Mouse (Mus musculus) heart, postnatal 14 days (tissue): Measurements from ENCODE around the gene Chd4. TPM values are rescaled to one million over a fixed set of nuclear protein-coding genes. Genes with fewer than 3 reads are reported as not detected.

ENCODE experiments used
- DNase-seq, 2 experiments: peaks; one replicate each; pipeline ENCODE4 v3.0.0; 2021 to 2022
- intact Hi-C: fragments of 180-260 bp; cut with DNase I; formaldehyde crosslinking; loops from one replicate; pipeline ENCODE4 v1.15.1; 2025
- total RNA-seq, 2 experiments: library from RNA; stranded (reverse); gene quantifications; 2 replicates each; pipeline ENCODE4 v1.2.3; 2021

Gene Chd4
- total RNA-seq, 2 experiments from 2014 or later, result 141 to 145 TPM

DNA sequence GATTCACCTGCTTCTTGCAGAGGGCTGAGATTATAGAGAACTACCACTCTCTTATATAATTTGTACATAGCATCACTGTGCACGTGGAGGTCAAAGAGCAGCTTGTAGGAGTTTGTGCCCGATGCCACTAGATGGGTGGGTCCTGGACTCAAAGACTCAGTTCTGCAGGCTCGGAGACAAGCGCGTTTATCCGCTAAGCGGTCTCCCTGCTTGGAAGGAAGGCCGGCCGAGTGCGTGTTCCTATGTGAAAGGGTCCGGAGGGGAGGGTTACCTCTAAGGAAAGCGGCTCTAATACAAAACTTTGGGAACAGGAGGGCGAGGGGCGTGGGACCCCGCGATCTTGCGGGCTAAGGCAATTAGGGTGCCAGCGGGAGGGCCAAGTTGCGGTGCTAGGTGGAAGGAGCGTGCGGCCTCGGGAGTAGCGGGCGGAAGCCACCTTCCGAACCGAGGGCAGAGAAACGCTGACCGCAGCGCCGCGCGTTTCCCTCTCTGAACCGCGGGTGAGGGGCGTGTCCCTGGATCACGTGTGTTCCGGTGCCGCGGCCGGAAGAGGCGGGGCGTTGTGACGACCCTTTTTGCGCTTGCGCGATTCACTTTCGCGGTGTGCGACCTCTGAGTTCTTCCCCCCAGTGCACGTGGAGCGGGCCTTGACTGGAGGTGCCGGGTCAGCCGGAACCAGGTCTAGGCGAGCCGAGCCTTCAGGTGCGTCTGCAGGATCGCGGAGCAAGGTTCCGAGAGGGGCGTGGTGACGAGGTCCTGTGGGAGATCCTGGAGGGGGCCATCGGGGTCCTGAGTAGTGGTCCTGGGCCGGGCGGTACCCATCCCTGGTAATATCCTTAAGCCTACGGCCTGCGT is 35.7 kb downstream of the Chd4 start, which contains the start of gene Nop2:
Nop2 (plus strand) TSS at position 608 of the 855 bp plus-strand sequence.
- intact Hi-C loops, result no loop called here
- peak; percentile 87 to 90 for DNase-seq

DNA sequence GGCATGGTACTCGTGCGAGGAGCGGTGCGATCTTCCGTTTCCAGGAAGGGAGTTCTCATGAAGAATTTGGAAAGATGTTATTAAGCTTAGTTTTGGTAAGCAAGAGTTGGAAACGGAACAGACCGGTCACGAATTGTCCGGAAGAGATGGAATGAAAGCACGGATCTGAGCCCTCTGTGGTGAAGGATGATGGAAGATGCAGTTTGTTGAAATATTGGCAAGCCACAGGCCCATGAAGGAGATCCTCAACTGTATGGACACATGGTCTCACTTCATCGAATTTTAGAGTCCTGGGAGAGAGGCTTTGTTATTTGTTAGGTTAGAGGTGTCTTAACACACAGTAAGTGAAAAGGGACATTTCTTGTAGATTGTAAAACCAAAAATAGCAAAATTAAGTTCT is 36.7 kb downstream of the Chd4 start:
- intact Hi-C loops, result no loop called here

DNA sequence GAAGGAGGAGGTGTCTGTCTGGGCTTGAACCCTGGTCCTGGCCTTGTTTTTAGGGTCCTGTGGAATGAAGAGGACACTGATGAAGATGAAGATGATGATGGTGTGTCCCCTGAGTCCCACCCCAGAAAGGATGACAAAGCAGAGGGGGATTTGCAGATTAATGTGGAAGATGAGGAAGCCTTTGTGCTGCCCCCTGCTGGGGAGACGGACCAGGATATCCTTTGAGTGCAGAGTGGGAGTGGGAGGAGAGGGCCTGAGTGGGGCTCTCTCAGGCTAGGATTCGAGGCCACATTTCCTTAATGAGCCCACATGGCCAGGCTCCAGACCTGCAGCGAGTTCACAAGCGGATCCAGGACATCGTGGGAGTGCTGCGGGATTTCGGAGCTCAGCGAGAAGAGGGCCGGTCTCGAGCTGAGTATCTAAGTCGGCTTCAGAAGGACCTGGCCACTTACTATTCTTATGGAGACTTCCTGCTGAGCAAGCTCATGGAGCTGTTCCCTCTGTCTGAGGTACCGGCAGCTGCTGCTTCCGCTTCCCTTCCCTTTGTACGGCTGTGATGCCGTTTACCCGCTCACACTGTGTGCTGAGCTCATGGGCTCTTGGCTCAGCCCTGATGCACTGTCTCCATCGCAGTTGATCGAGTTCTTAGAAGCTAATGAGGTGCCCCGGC is 41.4 kb downstream of the Chd4 start:
- peak; percentile 51 to 62 for DNase-seq
- intact Hi-C loops, result no loop called here

More for the DNA sequence above, 36.7 kb downstream of the Chd4 start:
- DNase-seq, result no peak

DNA sequence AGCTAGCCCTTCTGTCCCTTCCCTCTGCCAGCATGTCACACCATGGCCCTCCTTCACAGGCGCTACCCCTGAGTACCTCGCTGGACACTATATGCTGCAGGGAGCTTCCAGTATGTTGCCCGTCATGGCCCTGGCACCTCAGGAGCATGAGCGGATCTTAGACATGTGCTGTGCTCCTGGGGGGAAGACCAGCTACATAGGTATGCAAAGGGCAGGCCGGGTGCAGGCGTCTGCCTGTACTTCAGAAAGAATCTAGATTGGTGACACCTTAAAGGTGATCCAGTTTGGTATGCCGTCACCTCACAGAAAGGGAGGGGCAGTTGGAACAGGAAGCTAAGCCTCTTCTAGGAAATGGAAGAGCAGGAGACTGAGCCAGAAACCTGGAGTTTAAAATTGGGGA is 44.0 kb downstream of the Chd4 start:
- DNase-seq, result no peak
- intact Hi-C loops, result loop anchor here (5.0 kb wide), 1 partner anchor 37 kb away; no protein-coding TSS in a partner anchor

DNA sequence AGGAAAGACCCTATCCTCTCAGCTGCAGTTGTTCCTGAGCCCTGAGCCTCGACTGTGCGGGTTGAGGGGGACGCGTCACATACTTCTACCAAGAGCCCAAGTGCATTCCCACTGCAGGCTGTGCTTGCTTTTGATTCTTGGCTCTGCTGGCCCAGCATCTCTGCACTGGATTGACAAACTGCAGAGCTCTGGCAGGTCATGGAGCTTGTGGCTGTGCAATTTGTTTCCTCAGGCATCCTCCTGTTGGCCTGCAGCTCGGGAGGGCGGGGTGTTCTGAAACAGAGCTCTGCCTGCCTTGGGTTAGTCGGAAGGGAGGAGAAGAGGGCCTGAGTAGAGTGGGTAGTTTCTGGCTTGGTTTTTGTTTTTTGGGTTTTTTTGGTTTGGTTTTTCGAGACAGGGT is 46.7 kb downstream of the Chd4 start:
- DNase-seq, result no peak
- intact Hi-C loops, result loop anchor here (5.0 kb wide), 1 partner anchor 40 kb away; no protein-coding TSS in a partner anchor

DNA sequence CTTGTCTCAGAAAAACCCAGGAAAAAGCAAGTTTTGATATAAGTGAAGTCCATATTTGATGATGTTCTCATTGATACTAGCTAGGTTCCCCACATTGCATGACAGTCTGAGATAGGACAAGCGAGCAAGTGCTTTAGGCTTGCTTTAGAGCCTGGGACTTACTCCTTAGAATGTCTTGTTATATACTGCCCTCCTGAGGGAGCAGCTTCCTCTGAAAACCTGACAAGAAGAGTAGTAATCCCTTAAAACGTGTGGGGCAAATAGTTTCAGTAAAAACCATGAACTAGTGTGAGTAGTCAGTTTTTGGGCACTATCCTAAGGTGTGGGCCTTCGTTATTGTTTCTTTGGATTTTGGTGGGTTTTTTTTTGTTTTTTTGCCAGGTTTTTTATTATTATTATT is 47.3 kb downstream of the Chd4 start:
- DNase-seq, result no peak
- intact Hi-C loops, result loop anchor here (5.0 kb wide), 1 partner anchor 41 kb away; no protein-coding TSS in a partner anchor

DNA sequence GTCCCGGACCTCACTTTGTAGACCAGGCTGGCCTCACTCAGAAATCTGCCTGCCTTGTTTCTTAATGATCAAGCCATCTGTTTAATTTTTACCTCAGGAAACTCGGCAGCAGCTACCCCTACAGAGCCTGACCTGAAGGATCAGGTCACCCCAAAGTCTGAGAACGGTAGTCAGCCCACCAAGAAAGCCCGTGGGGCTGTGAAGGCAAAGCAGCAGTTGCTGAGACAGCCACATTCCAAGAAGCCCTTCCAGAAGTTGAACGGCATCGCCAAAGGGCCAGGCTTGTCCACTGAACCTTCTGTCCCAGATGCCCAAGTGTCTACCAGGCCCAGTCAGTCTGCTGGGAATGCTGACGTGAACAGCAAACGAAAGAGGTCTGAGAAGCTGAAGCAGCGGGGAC is 48.1 kb downstream of the Chd4 start:
- intact Hi-C loops, result loop anchor here (5.0 kb wide), 1 partner anchor 42 kb away; no protein-coding TSS in a partner anchor
- DNase-seq, result no peak

DNA sequence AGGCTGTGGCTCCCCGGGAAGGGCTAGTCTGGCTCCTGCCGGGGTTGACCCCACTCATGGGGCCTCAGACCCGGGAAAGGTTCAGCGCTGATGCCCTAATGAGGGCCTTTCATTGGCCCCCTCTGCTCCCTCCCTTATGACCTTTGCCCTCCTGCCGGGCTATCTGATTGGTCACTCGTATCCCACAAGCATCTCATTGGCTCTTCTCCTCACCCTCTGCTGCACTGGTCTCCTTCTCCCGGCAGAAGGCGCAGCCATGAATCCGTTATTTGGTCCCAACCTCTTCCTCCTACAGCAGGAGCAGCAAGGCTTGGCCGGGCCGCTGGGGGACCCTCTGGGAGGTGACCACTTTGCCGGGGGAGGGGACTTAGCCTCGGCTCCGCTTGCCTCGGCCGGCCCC is 49.2 kb downstream of the Chd4 start, which contains the start of gene Iffo1:
Iffo1 (plus strand) TSS at position 241 of the 400 bp plus-strand sequence.
- peak; percentile 84 to 89 for DNase-seq
- intact Hi-C loops, result loop anchor here (5.0 kb wide), 2 partner anchors 47 to 127 kb away; partner anchors contain the start of genes Mrpl51 and Ncapd2

DNA sequence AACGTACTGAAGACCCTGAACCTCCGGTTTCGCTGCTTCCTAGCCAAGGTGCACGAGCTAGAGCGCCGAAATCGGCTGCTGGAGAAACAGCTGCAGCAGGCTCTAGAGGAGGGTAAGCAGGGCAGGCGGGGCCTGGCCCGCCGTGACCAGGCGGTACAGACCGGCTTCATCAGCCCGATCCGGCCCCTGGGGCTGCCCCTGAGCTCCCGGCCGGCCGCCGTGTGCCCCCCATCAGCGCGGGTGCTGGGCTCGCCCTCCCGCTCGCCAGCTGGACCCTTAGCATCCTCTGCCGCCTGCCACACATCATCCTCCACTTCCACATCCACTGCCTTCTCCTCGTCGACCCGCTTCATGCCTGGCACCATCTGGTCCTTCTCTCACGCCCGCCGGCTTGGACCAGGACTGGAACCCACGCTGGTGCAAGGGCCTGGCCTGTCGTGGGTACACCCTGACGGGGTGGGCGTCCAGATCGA is 49.7 kb downstream of the Chd4 start:
- no peak for DNase-seq

DNA sequence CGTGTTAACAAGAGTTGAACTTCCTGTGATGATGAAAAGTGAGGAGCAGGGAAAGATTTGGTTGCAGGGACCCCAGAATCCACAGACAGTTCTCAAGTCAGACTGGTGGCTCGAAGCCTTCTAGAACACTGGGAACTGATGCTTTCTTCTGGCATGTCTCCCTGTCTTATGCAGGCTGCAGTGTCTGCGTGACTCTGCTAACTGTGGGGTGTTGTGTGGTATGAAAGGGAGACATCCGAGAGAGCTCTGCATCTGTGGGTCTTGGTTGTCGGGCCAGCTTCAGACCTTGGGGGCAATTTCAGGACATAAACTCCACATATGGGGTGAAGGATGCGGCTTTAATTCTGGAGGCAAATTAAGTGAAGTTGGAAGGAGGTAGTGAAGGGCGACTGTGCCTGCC is 50.4 kb downstream of the Chd4 start:
- intact Hi-C loops, result loop anchor here (5.0 kb wide), 2 partner anchors 46 to 126 kb away; partner anchors contain the start of genes Mrpl51 and Ncapd2

More for the DNA sequence above, 49.7 kb downstream of the Chd4 start:
- intact Hi-C loops, result loop anchor here (5.0 kb wide), 2 partner anchors 47 to 127 kb away; partner anchors contain the start of genes Mrpl51 and Ncapd2

DNA sequence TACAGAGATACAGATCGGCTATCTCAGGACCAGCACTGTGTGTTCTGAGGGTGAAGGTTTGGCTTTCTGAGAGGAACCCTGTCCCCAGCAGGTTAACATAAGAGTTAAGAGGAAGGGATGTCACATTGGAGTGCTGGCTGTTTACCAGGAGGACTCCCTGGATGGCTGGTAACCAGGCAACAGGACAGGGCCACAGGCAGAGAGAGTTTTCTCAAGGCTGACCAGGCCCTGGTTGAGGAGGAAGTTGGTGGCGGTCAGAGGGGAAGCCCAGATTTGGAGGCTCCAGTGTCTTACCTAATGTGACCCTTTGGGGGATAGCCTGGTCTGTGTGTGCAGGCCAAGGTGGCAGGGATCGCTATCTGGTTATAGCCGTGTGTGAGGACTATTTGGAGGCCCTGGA is 51.0 kb downstream of the Chd4 start:
- DNase-seq, result peak; percentile 55 to 67
- intact Hi-C loops, result loop anchor here (5.0 kb wide), 2 partner anchors 46 to 126 kb away; partner anchors contain the start of genes Mrpl51 and Ncapd2

More for the DNA sequence above, 50.4 kb downstream of the Chd4 start:
- no peak for DNase-seq

DNA sequence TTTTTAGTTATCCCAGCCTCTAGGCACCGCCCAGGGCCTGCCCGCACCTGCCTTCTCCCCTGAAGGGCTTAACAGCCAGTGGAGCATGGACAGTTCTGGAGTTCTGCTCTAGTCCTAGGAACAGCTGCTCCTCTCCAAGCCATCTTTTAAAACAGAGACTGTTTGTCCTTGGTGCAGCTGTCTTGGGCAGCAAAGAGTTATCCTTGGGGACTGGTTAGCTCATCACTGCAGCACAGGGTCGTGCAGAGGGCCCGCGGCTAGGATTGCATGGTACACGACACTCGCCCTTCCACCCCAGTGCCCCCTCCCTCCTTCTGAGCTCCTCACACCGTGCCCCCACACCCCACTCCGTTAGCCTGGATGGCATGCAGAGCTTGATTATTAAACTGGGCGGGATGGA is 51.5 kb downstream of the Chd4 start:
- DNase-seq, result no peak
- intact Hi-C loops, result loop anchor here (5.0 kb wide), 2 partner anchors 45 to 125 kb away; partner anchors contain the start of genes Mrpl51 and Ncapd2

DNA sequence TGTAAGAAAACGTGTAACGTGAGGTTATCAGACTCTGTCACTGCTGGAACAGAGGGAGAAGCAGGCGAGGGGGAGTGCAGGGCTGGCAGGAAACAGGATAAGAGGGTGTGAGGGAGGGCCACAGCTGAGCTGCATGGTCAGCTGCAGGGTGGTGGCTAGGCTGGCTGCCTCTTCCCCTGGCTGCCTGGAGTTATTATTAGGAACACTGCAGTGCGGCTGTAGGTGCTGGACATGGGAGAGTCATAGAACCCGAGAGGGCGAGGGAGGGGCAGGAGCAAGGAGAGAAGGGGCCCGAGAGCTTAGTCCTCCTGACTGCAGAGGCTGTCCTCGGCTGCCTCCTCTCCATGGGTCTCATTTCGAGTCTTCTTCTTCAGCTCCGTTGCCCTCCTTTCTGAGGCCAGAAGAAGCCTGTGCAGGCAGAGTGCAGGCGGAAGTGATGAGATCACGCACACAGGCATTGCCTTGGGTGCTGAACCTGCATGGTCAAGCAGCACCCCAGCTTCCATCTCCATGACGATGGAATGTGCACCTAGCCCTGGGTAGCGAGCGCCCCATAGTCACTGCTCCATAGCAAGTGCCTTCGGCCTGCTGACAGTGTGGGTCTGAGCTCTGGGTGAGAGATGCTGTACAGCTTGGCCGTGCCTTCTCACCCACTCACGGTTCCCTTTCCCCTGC is 52.6 kb downstream of the Chd4 start:
- peak; percentile 65 to 72 for DNase-seq
- intact Hi-C loops, result loop anchor here (5.0 kb wide), 2 partner anchors 44 to 124 kb away; partner anchors contain the start of genes Mrpl51 and Ncapd2

DNA sequence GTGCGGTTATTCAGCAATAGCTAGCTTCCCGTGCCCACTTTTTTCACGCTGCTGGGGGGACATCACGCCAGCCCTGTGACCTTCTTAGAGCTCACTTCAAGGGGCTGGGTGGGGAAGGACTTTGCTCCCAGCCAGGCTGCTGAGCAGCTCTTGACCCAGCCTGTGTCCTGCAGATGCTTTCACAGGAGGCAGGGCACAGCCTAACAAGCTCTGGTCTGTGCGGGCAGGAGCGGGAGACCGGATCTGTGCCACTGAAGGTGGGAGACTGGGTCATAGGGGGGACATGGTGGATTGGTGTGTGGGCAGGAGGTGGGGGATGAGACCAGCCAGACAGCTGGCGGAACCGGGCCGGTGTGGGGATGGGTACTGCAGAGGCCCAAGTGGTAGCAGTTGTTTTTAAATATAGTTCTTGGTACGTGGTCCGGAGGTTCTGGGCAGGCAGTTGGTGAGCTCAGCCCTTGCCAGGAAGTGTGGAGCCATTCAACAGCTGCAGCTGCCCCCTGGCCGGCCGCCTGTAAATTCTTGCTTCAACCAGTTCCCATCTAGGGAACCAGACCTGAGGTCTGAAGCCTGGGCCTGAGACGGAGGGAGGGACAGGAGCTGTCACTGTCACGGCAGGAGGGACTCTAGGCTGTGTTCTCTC is 53.3 kb downstream of the Chd4 start:
- intact Hi-C loops, result loop anchor here (5.0 kb wide), 2 partner anchors 43 to 123 kb away; partner anchors contain the start of genes Mrpl51 and Ncapd2
- peak; percentile 60 to 77 for DNase-seq

DNA sequence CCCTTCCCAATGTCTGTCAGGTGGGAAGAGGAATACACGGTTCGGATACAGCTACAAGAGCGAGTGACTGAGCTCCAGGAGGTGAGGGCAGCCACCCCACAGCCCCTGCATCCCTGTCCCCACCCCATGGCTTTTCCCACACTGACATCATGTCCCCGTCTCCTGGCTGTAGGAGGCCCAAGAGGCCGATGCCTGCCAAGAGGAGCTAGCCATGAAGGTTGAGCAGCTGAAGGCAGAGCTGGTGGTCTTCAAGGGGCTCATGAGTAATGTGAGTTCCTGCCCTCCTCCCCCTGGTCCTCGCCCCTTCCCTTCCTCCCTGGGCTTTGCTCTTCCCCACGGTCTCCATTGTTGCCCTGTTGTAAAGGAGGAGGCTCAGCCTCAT is 53.8 kb downstream of the Chd4 start:
- peak in 1 of 2 experiments; percentile 38 for DNase-seq
- intact Hi-C loops, result loop anchor here (5.0 kb wide), 2 partner anchors 43 to 123 kb away; partner anchors contain the start of genes Mrpl51 and Ncapd2

DNA sequence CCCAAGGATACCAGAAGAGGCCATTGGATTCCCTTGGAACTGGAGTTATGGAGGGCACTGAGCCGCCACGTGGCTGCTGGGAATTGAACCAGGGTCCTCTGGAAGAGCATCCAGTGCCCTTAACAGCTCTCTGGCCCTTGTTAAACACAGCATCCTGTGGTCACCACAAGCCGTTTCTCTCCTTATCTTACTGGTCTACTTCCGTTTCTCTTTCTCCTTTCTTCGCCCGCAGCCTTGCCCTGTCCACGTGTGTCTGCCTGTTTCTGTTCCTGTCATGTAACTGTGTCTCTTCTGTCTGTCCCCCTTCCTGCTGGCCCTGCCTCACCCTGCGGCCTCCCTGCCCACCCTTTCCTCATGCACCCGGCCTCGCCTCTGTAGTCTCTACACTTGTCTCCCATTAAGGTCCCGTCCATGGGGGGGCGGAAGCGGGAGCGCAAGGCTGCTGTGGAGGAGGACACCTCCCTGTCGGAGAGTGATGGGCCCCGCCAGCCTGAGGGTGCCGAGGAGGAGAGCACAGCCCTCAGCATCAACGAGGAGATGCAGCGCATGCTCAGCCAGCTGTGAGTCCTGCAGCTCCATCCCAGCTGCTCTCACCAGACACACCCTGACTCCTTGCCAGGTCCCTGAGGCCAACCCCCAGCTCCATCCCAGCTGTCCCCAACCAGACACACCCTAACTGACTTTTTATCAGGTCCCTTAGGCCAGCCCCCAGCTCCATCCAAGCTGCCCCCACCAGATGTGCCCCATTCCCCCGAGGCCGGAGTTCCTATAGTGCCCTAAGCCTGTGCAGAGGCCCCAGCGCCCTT is 56.6 kb downstream of the Chd4 start:
- intact Hi-C loops, result loop anchor here (1.0 kb wide), 1 partner anchor 8 kb away; no protein-coding TSS in a partner anchor
- peak; percentile 73 to 77 for DNase-seq

DNA sequence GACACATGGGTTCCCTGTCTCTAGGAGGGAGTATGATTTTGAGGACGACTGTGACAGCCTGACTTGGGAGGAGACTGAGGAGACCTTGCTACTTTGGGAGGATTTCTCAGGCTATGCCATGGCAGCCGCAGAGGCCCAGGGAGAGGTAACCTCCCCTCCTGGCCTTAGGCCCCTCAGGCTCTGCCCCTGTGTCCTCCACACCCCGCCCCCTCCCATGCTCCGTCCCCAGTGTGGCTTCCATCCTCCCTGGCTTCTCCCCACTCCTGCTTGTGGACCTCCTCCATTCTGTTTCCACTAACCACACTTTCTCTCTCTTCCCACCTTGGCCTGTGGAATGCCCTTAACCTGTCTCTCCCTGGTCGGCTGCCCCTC is 57.2 kb downstream of the Chd4 start:
- DNase-seq, result no peak
- intact Hi-C loops, result no loop called here

DNA sequence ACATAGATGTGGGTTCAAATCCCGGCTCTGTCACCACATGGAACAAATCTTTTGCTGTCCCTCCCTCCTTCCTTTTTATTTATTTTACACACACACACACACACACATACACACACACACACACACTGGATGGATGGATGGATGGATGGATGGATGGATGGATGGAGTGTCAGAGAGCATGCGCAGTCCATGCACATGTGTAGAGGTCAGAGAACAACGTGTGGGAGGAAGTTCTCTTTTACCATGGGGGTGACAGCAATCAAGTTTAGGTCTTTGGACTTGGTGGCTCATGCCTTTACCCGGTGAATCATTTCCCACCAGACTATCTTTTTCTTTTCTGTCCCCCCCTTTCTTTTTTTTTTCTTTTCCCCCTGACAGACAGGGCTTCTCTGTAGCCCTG is 57.9 kb downstream of the Chd4 start:
- no peak for DNase-seq
- intact Hi-C loops, result no loop called here
